Mouse (Mus musculus): ENCODE data around the gene Stub1. TPM values are rescaled to one million over a fixed set of nuclear protein-coding genes. Genes with fewer than 3 reads are reported as not detected.

The Stub1 gene
- polyA plus RNA-seq, 1 experiment from 2014 or later = 246 TPM

GRCm38 (mm10) chr17:25828223-25828594 is 5.0 kb downstream of the Stub1 start:
- TF ChIP-seq CTCF (IDR thresholded peaks at IDR 0.05; ENCODE audit: low read depth) = no peak
- ATAC-seq = no peak
- WGBS = 82% methylated on average over 8 of the region's 8 CpGs
- H3K27ac ChIP-seq (ENCODE audit: low read depth, low read length) = no peak overlapping the region
- H3K4me1 ChIP-seq (replicated peaks; ENCODE audit: control insufficient read depth, insufficient read depth, low read length) = peaks cover 19% of the 10 kb centered on the region
- no peak overlapping the region for H3K9ac ChIP-seq (ENCODE audit: low read depth, low read length)
- H3K27me3 ChIP-seq (replicated peaks; ENCODE audit: control insufficient read depth, insufficient read depth, low read length) = no peaks in the 10 kb centered on the region
- H3K36me3 ChIP-seq (ENCODE audit: control insufficient read depth, insufficient read depth) = peaks cover 32% of the 10 kb centered on the region
- no peak overlapping the region; the same call in 1 of the 2 replicates for H3K4me3 ChIP-seq (ENCODE audit: low read depth, low read length)
- H3K9me3 ChIP-seq (ENCODE audit: control insufficient read depth) = no peaks in the 10 kb centered on the region
- H3K4me2 ChIP-seq (replicated peaks; ENCODE audit: low read depth) = peak overlapping the region; percentile 86

GRCm38 (mm10) chr17:25827546-25828222 is 5.5 kb downstream of the Stub1 start:
- 93% methylated on average over 22 of the region's 22 CpGs for WGBS
- peaks cover 19% of the 10 kb centered on the region for H3K4me1 ChIP-seq (replicated peaks; ENCODE audit: control insufficient read depth, insufficient read depth, low read length)
- H3K9ac ChIP-seq (ENCODE audit: low read depth, low read length) = no peak overlapping the region

GRCm38 (mm10) chr17:25827011-25827410 is 6.2 kb downstream of the Stub1 start:
- Histone ChIP-seq H3K9me3 (ENCODE audit: control insufficient read depth) (no peaks in the 10 kb centered on the region), H3K9ac (ENCODE audit: low read depth, low read length) (no peak overlapping the region), H3K27ac (ENCODE audit: low read depth, low read length) (no peak overlapping the region), H3K27me3 (replicated peaks; ENCODE audit: control insufficient read depth, insufficient read depth, low read length) (no peaks in the 10 kb centered on the region), H3K4me3 (ENCODE audit: low read depth, low read length) (no peak overlapping the region), H3K36me3 (ENCODE audit: control insufficient read depth, insufficient read depth) (peaks cover 32% of the 10 kb centered on the region), H3K4me2 (replicated peaks; ENCODE audit: low read depth) (no peak overlapping the region), H3K4me1 (replicated peaks; ENCODE audit: control insufficient read depth, insufficient read depth, low read length) (peaks cover 19% of the 10 kb centered on the region)
- ATAC-seq = no peak
- no peak for TF ChIP-seq CTCF (IDR thresholded peaks at IDR 0.05; ENCODE audit: low read depth)
- WGBS = 96% methylated on average over 13 of the region's 13 CpGs

More at GRCm38 (mm10) chr17:25827546-25828222, 5.5 kb downstream of the Stub1 start:
- H3K9me3 ChIP-seq (ENCODE audit: control insufficient read depth) = no peaks in the 10 kb centered on the region
- ATAC-seq = no peak
- H3K4me2 ChIP-seq (replicated peaks; ENCODE audit: low read depth) = no peak overlapping the region
- no peaks in the 10 kb centered on the region for H3K27me3 ChIP-seq (replicated peaks; ENCODE audit: control insufficient read depth, insufficient read depth, low read length)
- H3K36me3 ChIP-seq (ENCODE audit: control insufficient read depth, insufficient read depth) = peaks cover 32% of the 10 kb centered on the region
- no peak for TF ChIP-seq CTCF (IDR thresholded peaks at IDR 0.05; ENCODE audit: low read depth)
- H3K4me3 ChIP-seq (ENCODE audit: low read depth, low read length) = no peak overlapping the region
- H3K27ac ChIP-seq (ENCODE audit: low read depth, low read length) = no peak overlapping the region

GRCm38 (mm10) chr17:25825984-25826570 is 7.1 kb downstream of the Stub1 start:
- no peak overlapping the region for H3K9ac ChIP-seq (ENCODE audit: low read depth, low read length)
- H3K27ac ChIP-seq (ENCODE audit: low read depth, low read length) = no peak overlapping the region
- no peak for TF ChIP-seq CTCF (IDR thresholded peaks at IDR 0.05; ENCODE audit: low read depth)
- no peaks in the 10 kb centered on the region for H3K9me3 ChIP-seq (ENCODE audit: control insufficient read depth)
- WGBS = 96% methylated on average over 27 of the region's 27 CpGs
- H3K36me3 ChIP-seq (ENCODE audit: control insufficient read depth, insufficient read depth) = peaks cover 26% of the 10 kb centered on the region
- no peaks in the 10 kb centered on the region for H3K27me3 ChIP-seq (replicated peaks; ENCODE audit: control insufficient read depth, insufficient read depth, low read length)
- no peak for ATAC-seq
- peaks cover 11% of the 10 kb centered on the region for H3K4me1 ChIP-seq (replicated peaks; ENCODE audit: control insufficient read depth, insufficient read depth, low read length)
- no peak overlapping the region for H3K4me3 ChIP-seq (ENCODE audit: low read depth, low read length)
- no peak overlapping the region for H3K4me2 ChIP-seq (replicated peaks; ENCODE audit: low read depth)

- 91% methylated on average over 6 of the region's 6 CpGs for WGBS
- no peak overlapping the region for H3K4me3 ChIP-seq (ENCODE audit: low read depth, low read length)
- H3K9ac ChIP-seq (ENCODE audit: low read depth, low read length) = no peak overlapping the region
- no peaks in the 10 kb centered on the region for H3K9me3 ChIP-seq (ENCODE audit: control insufficient read depth)
- H3K36me3 ChIP-seq (ENCODE audit: control insufficient read depth, insufficient read depth) = peaks cover 18% of the 10 kb centered on the region
- H3K4me1 ChIP-seq (replicated peaks; ENCODE audit: control insufficient read depth, insufficient read depth, low read length) = peaks cover 10% of the 10 kb centered on the region
- ATAC-seq = no peak
- 0 out of 2 replicates have a peak overlapping the region, but pooled peaks have one; percentile 94 for H3K4me2 ChIP-seq (replicated peaks; ENCODE audit: low read depth)
- no peak for TF ChIP-seq CTCF (IDR thresholded peaks at IDR 0.05; ENCODE audit: low read depth)
- H3K27ac ChIP-seq (ENCODE audit: low read depth, low read length) = no peak overlapping the region
- H3K27me3 ChIP-seq (replicated peaks; ENCODE audit: control insufficient read depth, insufficient read depth, low read length) = peaks cover 2% of the 10 kb centered on the region
Observed at GRCm38 (mm10) chr17:25825311-25825710, 7.9 kb downstream of the Stub1 start.

GRCm38 (mm10) chr17:25824362-25825142 is 8.7 kb downstream of the Stub1 start:
- no peak for TF ChIP-seq CTCF (IDR thresholded peaks at IDR 0.05; ENCODE audit: low read depth)
- Histone ChIP-seq H3K4me3 (ENCODE audit: low read depth, low read length) (peak overlapping the region; percentile 62), H3K27me3 (replicated peaks; ENCODE audit: control insufficient read depth, insufficient read depth, low read length) (peaks cover 9% of the 10 kb centered on the region), H3K9me3 (ENCODE audit: control insufficient read depth) (no peaks in the 10 kb centered on the region), H3K36me3 (ENCODE audit: control insufficient read depth, insufficient read depth) (peaks cover 15% of the 10 kb centered on the region), H3K4me2 (replicated peaks; ENCODE audit: low read depth) (peak overlapping the region; percentile 94), H3K9ac (ENCODE audit: low read depth, low read length) (peak overlapping the region; percentile 68), H3K27ac (ENCODE audit: low read depth, low read length) (no peak overlapping the region), H3K4me1 (replicated peaks; ENCODE audit: control insufficient read depth, insufficient read depth, low read length) (peaks cover 10% of the 10 kb centered on the region)
- no peak for ATAC-seq
- 64% methylated on average over 17 of the region's 17 CpGs for WGBS
